Mouse (Mus musculus) ES-Bruce4 (cell line): ENCODE data around the gene Dmc1.

Source experiments
- CTCF ChIP-seq: IDR thresholded peaks from one replicate; pipeline ENCODE4 v1.8.1; 2011; ENCODE audit warnings: low read depth, low read length
- EP300 ChIP-seq: IDR thresholded peaks from 2 replicates; pipeline ENCODE4 v1.6.1; 2011; ENCODE audit warnings: low read depth, low read length; ENCODE audit not compliant: insufficient read depth
- POLR2A ChIP-seq: IDR thresholded peaks from one replicate; pipeline ENCODE4 v1.8.1; 2011; ENCODE audit warnings: low read length; ENCODE audit not compliant: insufficient read depth

DNA sequence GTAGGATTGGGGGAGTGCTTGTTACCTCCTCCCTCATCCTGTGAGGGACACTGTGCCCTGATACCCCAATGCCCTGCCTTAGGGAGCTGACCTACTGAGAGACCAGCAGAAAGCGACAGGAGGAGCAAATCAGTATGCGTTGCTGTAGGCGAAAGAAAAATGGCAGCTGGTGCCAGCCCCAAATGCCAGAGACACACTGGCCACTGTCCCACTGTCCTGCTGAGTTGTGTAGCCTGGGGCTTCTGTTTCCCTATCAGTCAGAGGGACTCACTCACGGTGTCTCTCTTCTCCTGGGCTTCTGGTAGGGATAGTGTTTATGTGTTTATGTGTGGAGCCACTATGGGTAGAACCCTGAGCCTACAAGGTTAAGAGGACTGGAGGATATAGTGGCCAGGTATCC, 87.2 kb downstream of the Dmc1 start:
- TF ChIP-seq CTCF, result no peak
- no peak for TF ChIP-seq POLR2A
- no peak for TF ChIP-seq EP300
